Mouse (Mus musculus): ENCODE measurements at regions not wholly inside any gene's neighbourhood (a gene's known extent, or its start where the extent isn't known, plus 50 kb on each side); places are given as distances from the start of the nearest gene placed in this dataset.

DNA sequence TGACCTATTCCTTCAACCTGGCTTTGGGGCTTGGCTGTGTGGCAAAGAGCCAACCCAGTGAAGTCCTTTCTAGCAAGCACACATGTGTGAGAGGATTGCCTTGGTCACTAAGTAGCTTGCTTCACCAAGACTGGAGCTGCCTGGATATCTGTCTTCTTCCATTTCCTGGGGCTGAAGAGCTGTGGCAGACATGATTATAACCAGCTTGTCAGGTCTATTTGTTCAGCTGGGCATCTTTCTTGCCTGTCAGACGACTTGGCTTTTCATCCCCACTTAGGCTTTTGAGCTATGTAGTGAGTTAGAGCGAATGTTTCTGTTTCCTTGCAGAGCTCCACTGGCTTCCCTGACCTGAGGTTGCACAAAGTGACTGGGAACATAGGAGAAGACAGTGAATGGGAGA lies 1951.3 kb upstream of the Lrrc6 start:
- ATAC-seq (ENCODE audit: low TSS enrichment), result no peak

DNA sequence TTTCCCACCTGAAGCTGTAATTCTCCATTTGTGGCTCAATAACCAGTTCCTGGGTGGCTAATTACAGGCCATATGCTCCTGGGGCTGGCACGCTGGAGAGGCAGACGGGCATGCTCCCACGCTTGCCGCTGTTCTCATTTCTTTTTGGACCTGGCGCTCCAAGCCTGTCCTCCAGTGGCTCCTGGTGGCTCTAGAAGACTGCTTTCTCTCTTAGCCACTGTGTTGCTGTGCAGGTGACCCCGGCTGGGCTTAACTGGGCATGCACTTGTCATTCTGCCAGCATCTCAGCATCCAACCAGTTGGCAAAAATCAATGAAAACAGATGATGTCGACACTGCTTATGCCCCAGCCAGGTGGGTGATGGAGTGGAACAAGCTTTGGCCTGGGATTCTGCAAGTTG lies 1944.6 kb upstream of the Lrrc6 start:
- peak; percentile 86 for ATAC-seq (ENCODE audit: low TSS enrichment)

DNA sequence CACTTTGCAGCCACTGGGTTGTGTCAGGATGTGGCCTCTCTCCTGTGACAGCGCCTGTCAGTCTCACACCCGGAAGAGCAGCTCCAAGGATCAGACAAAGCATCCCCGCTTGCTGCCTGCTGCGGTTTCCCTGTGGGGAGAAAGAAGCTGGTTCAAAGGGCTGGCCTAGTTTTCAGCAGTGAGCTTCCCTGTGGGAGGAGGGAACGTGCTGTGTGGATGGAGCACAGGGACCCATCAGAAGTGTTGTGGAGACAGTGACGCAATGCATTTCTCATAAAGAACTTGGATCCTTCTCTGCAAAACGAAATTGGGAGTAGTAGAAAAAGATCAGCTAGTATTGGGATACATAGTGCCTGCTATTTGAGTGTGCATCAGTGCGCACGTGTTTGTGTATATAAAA lies 1939.9 kb upstream of the Lrrc6 start:
- peak; percentile 53 for ATAC-seq (ENCODE audit: low TSS enrichment)

DNA sequence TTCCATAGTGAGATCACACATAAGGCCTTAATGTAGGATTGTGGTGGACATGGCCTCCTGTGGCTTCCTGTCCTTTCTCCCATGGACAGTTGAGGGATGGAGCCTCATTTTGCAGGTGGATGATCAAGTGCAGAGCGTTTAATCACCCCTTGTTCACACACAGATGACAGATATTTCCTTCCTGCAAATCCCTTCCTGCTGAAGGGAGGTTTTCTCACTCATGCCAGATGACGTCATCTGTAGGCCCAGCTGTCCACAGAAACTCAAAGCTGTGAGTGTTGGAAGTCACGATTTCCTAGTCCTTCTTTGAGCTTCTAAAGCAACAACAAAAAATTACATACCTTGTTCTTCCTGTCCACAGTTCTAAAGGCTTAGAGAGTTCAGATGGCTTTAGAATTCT lies 1935.3 kb upstream of the Lrrc6 start:
- peak; percentile 77 for ATAC-seq (ENCODE audit: low TSS enrichment)

DNA sequence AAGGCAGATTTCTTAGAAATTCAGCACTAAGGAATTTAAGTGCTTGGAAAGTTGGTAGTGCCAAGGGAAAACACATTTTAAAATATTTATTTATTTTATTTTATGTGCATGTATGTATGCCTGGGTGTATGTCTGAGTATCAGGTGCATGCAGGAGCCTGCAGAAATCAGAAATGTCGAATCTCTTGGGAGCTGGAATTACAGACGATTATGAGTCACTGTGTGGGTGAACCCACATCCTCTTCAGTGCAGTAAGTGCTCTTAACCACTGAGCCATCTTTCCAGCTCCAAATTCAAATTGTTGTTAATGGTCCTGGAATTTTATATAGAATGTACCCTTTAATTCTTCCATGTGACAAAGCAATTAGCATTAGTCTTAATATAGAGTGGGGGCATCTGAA lies 1930.5 kb upstream of the Lrrc6 start:
- no peak for ATAC-seq (ENCODE audit: low TSS enrichment)

DNA sequence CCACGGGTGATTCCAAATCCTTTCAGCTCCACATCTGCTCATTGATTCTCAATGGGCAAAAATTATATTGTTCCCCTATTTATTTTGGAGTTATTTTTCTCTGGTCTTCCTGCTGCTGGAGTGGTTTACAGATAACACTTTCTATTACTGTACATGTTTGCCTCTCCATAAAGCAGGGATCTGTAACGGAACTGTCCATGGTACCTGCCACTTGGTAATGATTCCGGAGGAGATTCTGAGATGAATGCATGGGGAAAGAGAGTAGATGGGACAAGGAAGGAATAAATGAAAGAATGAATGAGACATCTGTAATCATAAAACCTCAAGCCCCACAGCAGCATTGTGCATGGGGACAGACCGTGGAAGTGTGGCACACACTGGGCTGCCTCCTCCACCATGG lies 1929.8 kb upstream of the Lrrc6 start:
- no peak for ATAC-seq (ENCODE audit: low TSS enrichment)

DNA sequence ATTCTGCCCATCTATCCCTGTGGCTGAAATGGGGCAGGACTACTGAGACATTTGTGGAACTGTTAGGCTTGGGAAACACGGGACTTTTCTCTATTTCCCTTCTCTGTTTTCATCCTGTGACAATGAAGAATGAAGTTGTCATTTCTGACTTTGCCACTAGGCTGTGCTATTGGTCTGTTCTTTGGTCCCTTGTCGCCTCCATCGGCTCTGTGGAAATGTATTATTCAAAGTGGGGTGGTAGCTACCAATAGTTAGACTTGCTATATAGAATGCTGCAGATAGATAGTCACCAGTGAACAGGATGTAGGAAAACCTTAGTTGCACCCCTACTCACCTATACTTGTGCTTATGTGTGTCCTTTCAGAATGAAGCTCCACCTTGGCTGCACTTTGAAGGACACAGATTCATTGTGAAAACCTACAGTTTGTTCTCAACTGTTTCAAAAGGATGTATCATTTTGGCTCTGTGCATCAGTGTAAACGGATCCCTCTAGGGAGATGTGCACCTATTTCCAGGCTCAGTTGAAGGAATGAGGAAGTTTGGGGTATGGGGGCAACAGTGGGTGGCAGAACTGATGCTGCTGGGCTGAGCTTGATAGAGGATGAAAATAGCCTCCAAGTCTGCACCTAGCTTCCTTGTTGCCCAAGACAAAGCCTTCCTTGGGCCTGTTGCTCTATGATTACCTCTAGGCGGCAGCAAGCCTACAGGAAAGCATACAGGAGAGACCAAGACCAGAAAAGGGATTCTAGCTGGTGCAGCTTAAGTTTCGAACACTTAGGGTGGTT lies 1927.9 kb upstream of the Lrrc6 start:
- ATAC-seq (ENCODE audit: low TSS enrichment), result peak; percentile 91

DNA sequence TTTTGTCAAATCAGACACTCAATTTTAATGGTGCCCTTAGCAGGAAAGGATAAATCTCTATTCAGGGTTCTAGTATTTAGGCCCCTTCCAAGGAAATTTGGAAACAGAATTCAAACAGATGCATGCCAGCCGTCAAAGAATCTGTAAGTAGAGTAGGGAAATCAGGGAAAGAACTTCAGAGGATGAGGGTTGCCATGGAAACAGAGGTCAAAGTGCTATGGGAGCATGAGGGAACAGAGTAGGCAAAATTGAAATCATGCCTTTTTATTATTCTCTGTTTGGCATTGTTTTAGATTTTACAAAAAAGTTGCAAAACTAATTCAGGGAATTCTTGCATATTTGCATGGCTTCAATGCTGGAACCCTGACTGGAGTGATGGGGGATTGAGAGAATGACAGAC lies 1916.4 kb upstream of the Lrrc6 start:
- ATAC-seq (ENCODE audit: low TSS enrichment), result no peak

DNA sequence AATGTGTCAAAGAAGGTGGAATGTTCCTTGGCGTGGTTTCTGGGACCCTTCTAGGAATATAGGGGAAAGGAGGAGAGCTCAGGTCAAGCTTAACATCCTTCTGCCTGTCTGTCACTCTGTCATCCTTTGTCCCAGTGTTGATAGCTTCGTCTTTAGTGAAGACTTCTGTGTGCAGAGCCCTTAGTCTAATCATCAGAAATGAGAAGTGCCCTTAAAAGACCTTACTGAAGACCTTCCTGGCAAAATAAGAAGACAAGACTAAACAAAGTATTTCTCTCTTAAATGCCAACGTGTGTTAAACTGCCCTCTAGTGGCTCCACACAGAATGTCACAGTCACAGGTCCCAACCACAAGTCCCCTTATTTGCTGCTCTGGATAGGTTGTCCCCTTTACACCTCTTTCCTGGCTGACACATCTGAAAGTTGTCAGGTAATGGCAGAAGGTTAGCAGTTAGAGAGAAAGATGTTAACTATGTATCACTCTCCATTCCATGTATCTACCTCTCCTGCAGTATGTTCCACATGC lies 1914.8 kb upstream of the Lrrc6 start:
- ATAC-seq (ENCODE audit: low TSS enrichment), result peak; percentile 90

DNA sequence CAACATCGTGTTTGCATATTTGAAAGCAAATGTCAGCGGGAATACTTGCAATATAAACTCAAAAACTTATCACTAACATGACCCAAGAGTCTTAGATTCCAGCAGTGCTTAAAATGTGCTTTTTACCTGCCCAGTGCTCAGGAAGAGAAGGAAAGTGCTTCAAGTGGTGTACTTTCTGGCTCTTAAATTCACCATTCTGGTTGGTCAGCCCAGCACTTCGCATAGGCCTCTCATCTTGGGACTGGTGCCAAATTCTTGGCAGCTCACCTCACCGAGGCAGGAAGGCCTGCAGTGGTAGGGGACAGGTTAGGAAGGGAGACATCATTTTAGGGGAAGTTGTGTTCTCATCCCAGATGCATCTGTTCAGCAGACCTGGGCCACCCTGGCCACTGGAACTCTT lies 1913.3 kb upstream of the Lrrc6 start:
- ATAC-seq (ENCODE audit: low TSS enrichment), result no peak

DNA sequence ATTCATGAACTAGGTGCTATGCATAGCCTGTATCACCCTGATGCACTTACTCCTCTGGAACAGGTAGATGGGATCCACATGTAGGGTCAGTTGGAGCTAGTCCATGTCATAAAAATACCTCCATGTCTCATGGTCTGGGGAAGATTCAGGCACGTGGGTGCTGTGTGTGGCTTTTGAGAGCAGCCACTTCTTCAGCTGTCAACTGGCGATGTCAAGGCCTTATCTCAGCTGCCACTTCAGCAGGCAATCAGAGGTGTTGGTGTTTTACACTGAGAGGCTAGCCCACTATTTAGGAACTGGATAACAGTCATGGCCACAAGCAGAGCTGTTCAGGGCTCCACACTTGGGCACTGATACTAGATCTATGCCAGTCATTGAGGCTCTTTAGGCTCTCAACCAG lies 1912.0 kb upstream of the Lrrc6 start:
- ATAC-seq (ENCODE audit: low TSS enrichment), result no peak

DNA sequence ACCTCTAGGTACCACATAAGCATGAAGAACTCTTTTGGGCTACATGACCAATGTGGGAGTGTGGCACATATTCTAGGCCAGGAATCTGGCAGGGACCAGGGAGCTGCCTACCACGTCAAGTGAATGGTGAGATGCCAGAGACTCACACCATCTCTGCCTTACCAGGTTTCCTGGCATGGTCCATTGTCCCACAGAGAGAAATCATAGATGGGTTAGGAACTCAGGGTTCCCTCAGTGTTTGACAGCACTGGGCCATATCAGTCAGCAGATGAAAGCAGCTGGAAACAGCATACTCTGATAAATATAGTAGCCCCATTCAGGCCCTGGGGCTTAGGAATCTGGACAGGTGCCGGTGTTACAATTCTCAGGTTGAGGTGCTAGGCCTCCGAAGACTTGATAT lies 1911.4 kb upstream of the Lrrc6 start:
- ATAC-seq (ENCODE audit: low TSS enrichment), result no peak

DNA sequence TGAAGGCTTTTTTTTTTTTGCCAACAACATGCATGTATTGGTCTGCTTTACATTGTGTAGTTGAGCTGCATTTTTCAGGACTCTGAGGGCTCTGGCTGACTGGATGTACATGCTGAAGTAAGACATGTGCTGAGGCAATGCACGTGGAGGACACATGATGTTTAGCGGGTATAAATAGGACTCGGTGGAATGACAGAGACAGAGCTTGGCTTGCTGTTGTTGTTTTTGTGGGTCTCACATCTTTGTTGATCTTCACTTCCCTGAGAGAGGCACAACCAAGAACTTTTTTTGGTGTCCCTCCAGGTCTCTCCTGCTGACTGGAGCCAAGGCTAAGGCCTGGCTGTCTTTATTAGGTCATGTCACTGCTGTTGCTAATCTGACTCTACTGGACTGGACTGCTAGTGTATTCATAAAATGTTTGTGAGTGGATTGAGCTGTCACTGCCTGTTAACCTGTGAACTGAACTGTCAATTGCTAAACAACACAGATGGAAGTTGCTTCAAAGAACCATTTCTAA lies 1902.9 kb upstream of the Lrrc6 start:
- no peak for ATAC-seq (ENCODE audit: low TSS enrichment)

DNA sequence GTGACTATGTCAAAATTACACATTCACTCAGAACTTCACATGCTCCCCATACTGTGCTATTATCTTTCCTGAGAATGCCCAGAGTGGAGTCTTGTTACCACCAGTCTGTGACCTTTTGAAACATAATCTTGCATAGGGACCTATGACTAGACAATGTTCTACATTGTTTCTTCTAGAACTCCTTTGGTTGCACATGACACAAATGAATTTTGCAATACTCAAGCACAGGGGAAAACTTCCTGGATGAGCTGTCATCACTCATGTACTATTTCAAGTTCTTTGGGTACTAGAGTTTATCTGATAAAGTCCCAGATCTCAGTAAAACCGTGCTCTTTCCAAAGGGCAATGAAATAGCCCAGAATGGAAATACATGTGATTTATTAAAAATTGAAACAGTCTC lies 1901.0 kb upstream of the Lrrc6 start:
- no peak for ATAC-seq (ENCODE audit: low TSS enrichment)

DNA sequence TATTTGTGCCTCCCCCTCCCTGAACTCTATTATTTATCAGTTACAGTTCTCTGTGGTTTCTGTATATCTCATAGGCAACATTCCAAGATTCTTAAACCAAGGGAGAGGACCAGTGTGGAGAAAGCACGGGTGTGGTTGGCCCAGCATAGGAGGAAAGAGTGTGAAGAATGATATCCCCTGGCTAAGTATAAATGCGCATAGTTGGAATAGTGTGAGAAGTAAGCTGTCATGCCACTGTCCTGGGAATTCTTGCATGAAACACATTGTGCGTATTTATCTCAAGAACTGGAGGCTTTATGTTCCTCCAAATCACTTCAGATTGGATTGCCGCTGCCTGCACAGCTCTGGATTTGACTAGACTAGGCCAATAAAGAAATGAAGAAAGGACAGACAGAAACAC lies 1900.3 kb upstream of the Lrrc6 start:
- no peak for ATAC-seq (ENCODE audit: low TSS enrichment)

DNA sequence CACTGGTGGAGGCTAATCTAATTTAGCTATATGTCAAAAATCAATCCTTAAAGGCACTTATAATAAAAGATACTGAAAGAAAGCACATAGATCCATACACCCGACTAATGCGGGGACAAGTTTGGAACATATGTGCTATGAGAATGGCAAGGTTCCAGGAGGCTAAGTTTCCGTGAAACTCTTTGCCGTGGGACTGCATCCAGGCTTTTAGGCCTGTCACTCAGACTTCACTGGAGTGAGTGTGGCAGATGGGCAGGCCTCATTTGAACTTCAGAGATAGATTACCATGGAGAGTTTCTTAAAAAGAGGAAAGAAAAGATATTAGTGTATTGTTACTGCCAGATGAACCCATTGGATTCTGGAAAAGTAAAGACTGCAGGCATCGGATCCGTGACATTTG lies 1895.9 kb upstream of the Lrrc6 start:
- ATAC-seq (ENCODE audit: low TSS enrichment), result no peak

DNA sequence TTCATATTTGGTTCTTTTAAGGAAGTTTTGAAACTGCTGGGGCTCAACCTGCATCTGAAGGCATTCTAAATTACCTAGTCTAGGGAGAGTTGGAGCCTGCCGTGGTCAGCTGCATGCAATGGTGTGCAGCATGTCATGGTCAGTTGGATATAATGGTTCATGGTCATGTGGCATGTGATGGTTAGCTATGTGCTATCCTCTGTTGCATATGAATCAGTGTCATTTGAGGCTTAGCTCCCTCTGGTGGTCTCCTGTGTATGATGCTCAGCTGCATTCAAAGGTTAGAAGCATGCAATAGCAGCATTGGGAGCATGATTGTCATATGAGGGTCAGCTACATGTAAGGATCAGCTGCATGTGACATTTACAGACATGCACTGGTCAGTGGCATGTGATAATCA lies 1894.0 kb upstream of the Lrrc6 start:
- ATAC-seq (ENCODE audit: low TSS enrichment), result peak; percentile 79

DNA sequence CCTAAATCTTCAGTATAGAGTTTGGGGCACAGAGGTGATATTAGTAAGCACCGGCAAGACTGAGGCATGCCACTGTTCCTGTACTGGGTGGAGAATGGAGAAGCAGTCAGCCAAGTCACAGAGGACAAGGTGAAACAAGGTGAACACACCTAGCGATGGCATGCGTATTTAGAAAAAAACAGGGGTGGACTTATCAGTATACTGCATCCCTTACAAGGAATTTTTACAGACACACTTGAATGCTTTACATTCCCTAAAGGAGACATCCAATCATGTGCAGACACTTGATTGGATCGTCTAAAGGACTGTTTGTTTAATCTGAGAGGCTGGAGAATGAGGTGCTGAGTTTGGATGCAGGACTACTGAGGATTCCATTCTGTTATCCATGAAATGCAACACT lies 1893.4 kb upstream of the Lrrc6 start:
- ATAC-seq (ENCODE audit: low TSS enrichment), result no peak

DNA sequence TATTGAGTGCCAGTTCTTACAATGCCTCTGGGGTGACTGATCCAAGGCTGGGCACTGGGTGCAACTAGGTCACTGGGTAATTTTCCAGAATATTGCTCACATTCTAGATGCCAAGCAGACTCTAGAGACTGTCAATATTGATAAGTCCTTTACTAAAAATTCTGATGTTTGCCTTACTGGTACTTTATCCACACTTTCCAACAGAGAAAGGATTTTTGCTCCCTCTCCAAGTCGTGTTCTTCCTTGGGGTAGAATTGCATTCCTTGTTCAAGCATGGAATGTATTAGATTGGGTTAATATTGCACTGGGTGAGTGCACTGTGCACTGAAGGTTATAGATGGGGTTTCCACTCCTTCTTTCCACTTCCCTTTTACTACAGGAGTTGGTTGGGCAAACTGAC lies 1891.0 kb upstream of the Lrrc6 start:
- ATAC-seq (ENCODE audit: low TSS enrichment), result no peak

DNA sequence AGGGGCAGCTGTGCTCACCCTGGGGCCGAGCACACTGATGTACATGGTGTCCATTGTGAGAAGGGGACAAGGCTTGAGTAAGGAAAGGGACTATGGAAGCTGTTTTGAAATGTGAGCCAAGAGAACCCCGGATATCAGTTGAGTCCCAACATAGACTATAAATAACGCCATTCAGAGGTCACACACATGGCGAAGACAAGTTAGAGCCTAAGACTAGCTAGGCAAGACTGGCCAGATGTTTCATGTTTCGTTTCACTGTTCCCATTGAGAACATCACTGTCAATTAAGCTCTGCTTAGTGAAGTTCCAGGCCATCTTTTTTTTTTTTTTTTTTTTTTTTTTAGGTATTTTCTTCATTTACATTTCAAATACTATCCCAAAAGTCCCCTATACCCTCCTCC lies 1889.1 kb upstream of the Lrrc6 start:
- ATAC-seq (ENCODE audit: low TSS enrichment), result no peak

DNA sequence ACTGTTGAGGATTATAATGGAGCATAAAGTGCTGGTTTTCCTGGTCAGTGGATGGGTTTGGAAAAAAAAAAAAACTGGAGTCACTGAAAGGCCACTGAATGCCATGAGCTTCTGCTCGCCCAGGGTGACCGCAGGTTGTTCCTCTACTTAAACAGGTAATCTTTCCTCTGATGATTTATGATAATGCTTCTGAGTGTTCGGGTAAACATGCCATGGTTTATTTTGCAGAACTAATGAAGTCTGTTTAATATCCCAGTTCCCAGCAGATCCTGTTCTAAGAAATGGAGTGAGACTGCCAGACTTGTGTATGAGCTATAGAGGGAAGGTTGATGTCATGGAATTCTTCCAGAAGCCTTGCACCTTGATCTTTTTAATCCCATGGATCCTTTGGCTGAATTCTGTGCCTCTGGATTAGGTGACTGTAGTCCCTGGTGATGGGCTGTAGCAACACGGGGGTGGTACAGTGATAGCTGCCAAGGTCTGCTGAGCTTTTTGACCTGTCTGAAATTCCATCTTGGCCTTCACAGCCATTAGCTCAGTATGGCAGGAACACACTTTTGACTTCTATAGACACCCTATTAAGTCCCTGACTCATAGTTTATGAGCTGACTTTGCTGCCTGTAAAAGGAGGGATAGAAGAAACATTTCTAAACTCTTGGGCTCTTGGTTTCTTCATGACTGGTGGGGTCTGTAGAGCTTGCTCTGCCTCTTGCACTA lies 1886.8 kb upstream of the Lrrc6 start:
- no peak for ATAC-seq (ENCODE audit: low TSS enrichment)

DNA sequence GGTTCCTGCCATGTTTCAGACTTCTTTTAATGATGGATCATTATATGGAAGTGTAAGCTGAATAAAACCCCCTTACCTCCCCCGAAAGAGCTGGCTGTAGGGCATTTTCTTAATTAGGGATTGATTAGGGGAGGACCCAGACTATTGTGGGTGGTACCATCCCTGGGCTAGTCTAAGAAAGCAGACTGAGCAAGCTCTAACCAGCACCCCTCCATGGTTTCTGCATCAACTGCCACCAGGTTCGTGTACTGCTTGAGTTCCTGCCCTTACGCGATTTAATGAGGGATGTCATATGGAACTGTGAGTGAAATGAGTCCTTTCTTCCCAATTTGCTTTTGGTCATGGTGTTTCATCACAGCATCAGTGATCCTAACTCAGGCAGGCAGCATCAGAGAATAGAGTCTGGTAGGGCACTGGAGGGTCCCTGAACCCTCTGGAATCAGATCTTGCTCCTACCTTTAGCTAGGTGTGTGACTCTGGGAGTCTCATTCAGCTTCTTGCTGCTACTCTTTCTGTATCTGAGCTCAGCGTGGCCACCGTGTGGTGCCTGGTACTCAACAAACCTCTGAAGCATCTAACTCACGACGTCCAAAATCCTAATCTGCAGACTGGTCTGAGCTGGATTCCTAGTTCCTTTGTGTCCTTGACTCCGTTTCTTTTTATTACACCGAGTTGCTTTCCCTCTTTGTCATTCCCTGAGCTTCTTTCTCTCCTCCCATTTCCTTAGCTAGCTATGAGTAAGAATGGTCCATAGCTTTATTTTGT lies 1884.0 kb upstream of the Lrrc6 start:
- no peak for ATAC-seq (ENCODE audit: low TSS enrichment)

All from frontal cortex, adult (tissue).